Mouse (Mus musculus): ENCODE results near the gene Socs2.

The Socs2 gene

DNA sequence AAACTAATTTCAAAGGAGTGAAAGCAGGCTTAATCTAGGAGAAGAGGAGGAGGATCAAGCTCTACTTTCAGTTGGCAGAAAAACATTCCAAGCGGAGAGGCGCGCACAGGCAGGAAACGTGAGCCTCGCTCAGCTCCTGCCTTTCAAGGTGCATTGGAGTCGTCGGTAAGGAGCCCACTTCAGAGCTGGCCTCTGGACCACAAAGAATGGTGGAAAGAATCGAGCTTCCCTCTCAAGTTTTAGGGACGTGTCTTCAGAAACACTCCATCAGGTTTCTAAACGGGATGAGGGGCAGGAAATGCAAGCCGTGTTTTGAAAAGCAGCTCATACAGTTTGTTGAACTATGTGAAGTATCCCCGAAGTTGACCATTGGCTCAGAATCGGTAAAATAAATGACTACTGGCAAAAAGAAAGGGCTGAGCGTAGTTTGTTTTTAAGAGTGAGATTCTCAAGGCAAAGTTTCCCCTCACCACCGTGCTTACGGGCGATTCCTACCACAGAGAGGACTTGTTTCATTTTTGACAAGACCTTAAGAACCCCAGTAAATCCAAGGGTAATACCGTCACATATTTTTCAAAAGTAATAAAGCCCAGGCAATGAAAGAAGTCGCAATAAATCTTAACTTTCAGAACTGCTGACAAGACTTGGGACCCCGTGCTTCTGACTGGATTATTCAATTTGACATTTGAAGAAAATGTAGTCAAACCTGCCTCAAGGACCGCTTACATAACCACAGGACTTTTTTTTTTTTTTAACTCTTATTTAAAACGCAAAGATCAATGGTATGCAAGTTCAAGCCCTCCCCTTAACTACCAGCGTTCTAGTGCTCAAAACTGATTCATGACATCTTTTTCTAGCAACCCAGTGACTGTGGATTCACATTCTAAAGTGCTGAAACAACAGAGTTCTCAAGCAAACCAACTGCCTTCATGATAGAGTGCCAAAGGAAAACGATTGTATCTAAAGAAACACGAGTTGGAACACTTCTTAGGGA, 21.9 kb downstream of the Socs2 start:
- in situ Hi-C loops (cut with MboI, MseI), result loop anchor here in 1 of 2 experiments (5.0 kb wide), 1 partner anchor 77 kb away; no protein-coding TSS in a partner anchor

DNA sequence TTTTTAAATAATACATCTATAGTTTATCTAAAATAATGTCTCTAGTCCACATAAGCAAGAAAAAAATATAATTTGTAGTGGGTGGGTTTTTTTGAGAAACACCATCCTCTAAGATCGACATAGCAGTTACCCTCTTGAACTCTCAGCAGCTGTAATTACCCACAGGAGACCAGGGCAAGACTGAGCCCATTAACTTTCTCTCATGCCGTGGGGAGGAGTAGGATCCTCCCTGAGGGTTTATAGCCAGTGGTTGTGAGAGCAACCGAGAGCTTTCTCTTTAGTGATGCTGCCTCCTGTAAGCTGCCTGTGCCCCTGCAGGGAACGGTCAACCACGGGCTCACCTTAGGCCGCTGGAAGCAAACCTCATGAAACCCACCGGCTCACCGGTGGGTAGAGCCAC, 24.9 kb downstream of the Socs2 start:
- in situ Hi-C loops (cut with MboI, MseI), result loop anchor here in 1 of 2 experiments (5.0 kb wide), 1 partner anchor 80 kb away; no protein-coding TSS in a partner anchor

DNA sequence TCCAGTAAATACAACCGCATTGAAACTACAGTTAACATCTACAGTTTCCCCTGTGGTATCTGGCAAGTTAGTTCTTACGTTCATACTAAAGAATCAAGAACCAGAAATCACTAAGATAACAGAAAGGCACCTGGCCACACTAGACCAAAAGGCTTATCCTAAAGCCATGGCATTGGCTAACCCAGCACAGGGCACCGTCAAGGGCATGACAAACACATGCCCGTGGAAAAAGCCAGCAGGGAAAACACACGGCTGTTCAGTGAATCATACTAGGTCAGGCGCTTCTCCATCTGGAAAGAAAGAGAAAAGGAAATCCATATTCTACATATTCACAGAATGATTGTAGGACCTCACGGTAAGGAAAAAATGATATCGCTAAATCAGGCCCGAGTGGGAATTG, 26.1 kb downstream of the Socs2 start:
- in situ Hi-C loops (cut with MboI, MseI), result loop anchor here in 1 of 2 experiments (5.0 kb wide), 1 partner anchor 81 kb away; no protein-coding TSS in a partner anchor

DNA sequence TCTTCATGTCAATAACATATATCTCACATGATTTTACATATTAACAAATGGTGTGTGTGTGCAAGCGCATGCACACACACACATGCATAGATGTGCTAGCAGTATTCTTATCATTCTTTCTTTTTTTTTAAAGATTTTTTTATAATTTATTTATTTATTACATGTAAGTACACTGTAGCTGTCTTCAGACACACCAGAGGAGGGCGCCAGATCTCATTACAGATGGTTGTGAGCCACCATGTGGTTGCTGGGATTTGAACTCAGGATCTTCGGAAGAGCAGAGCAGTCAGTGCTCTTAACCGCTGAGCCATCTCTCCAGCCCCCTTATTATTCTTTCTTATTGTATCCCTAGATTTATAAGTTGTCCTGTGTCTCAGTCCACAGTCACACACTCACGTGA, 27.2 kb downstream of the Socs2 start:
- in situ Hi-C loops (cut with MboI, MseI), result loop anchor here in 1 of 2 experiments (5.0 kb wide), 1 partner anchor 82 kb away; no protein-coding TSS in a partner anchor

DNA sequence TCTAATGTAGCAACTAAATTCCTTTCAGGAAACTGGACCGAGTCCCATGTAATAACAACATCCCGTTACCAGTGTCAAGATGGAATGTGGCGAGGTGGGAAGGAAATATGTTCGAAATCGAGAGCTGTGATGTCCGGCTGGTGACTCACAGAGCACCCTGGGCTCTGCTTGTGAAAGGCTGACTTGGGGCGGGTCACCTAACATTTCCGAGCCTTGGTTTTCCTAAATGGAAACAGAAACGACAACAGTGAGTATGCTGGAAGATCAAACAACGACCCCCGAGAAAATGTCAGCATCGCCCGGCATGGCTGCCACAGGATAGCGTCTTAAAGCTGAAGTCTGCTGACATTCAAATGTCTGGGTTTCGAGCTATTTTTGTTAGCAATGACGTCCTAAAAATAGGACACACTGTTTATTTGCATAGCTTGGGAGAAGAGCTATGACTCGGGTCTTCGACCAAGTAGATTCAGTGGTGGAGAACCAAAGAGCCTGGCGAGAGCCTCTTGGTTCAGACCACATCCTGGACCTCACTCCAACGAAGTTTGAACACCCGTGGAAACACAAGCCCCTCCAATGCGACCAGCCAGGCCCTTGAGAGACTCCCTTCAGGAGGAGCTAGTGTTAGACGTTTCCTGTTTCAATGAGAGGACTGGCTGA, 28.0 kb downstream of the Socs2 start:
- in situ Hi-C loops (cut with MboI, MseI), result no loop called here

DNA sequence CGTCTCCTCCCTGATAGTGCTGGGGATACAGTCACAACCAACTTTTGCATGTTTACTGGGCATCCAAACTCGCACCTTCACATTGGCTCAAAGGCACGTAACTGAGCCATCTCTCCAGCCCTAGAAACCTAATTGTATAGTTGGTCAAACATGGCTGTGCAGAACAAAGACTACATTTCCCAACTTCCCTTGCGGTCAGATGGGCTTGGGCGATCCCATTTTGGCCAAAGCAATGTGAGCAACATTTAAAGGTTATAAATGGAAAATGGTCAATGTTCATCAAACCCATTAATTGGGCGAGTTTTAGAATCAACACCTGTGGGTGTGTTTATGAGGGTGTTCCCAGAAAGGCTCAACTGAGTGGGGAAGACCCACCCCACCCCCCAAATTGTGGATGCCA, 30.5 kb downstream of the Socs2 start:
- in situ Hi-C loops (cut with MboI, MseI), result no loop called here

DNA sequence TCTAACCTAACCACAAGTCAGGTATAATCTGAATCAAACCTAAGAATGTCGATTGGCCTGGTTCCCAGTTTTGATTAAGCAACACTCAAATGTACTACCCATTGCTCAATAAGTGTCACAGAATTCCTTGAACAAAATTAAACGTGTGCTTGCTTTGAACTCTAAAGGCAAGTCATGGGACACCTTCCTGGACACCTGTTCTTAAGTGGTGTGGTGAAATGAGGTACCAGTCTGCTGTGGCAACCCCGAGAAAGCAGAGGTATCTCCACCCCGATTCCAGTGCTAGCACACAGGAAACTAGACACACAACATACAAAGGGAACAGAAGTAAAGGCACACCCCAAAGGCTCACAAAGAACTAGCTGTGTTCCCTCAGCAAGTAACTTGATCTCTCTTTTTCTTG, 31.2 kb downstream of the Socs2 start:
- in situ Hi-C loops (cut with MboI, MseI), result no loop called here

DNA sequence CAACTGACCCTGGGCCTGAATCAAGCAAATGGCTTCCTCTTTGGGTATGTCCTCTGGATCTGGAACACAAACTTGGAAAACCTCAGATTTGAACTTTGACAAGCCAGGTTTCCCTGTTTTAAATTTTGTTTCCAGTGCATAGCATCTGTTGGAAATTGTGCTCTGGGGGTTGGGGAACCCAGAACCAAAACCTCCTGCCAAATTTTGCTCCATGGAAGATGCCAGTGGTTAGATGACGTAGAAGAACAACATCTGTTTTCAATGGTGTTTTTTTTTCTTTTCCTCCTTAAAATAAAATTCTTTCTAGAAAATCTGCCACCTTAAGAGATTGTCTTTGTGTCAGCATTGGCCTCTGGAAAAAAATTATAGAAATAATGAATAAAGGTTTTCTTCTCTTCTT, 31.9 kb downstream of the Socs2 start:
- in situ Hi-C loops (cut with MboI, MseI), result no loop called here

DNA sequence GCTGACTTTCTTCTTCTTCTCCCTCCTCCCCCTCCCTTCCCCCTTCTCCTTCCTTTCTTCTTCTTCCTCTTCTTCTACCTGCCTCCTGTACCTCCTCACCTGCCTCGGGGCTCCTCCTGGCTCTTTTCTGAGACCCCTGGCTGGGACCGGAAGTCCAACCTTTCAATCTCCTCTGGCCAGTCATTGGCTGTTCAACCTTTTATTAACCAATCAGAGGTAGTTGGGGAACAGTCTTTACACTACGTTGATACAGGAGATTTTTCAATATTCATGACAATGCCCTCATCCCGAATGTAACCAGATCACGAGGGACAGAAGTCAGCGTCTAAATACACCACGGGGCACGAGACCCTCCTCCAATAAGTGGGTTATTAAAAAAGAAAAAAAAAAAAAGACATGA, 32.5 kb downstream of the Socs2 start:
- in situ Hi-C loops (cut with MboI, MseI), result no loop called here

DNA sequence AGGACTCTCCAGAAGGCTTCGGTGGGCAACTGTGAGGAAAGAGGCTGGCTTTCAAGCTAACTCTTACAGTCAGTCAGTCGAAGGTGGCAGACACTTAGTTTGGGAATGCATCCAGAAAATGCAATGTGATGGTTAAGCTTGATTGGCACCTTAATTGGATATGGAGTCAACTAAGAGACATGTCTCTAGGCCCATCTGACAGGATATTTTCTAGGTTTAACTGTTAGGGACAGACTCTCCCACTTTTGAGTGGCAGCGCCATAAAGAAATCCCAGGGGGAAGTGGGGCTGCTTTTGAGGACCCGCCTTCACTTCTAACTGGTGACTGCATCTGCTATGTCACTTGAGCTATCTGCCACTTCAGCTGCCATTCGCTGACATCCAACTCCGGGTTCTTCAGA, 43.6 kb downstream of the Socs2 start:
- in situ Hi-C loops (cut with MboI, MseI), result loop anchor here in 1 of 2 experiments (10.0 kb wide), 1 partner anchor 1611 kb away; no protein-coding TSS in a partner anchor

DNA sequence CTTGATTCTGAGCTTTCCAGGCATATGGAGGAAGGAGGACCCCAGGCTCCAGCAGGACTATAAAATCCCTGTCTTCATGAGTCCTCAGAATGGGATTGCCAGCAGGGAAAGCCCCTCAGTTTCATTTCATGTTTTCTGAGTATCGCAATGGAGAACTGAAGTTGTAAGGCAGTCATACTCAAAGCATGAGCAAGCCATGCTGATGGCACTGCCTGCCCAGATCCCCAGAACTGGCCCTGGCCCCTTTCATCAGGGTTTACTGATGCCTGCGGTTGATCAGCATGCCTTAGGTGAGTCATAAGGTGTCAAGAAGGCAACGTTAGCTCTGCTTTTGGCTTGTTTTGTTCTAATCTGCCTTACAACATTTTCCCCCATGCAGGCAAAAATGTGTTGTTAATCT, 45.0 kb downstream of the Socs2 start:
- in situ Hi-C loops (cut with MboI, MseI), result loop anchor here in 1 of 2 experiments (10.0 kb wide), 1 partner anchor 1613 kb away; no protein-coding TSS in a partner anchor

DNA sequence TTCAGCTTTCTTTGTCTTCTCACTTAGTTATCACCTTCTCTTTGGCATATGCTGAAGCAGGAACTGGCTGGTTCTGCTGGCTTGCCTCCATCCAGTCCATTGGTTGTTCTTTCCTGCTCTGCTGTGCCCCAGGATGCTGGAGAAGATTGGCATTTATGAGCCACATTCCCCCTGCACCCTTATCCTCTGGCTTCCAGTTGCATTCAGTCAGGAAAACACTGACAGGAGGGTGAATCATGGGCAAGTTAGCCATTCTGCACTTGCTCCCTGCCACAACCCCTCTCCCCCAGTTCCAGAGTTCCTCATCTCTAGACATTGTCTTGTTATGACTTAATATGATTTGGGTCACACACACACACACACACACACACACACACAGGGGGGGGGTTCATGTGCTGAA, 47.8 kb downstream of the Socs2 start:
- in situ Hi-C loops (cut with MboI, MseI), result no loop called here

DNA sequence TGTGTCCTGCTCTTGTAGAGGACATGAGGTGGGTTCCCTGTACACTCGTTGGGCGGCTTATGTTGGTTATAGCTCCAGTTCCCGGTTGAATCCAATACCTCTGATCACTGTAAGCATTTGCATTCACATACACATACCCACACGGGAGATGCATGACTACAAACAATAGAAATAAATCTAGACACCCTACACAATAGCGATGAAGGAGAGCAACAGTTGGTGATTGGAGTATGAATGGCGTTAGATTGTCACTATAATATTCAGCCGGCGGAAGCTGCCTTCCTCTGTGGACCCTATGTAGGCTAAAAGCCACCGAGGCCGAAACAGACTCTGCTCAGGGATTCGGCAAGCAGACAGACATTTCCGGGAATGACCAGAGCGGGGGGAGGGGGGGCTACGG, 48.8 kb downstream of the Socs2 start:
- in situ Hi-C loops (cut with MboI, MseI), result no loop called here

DNA sequence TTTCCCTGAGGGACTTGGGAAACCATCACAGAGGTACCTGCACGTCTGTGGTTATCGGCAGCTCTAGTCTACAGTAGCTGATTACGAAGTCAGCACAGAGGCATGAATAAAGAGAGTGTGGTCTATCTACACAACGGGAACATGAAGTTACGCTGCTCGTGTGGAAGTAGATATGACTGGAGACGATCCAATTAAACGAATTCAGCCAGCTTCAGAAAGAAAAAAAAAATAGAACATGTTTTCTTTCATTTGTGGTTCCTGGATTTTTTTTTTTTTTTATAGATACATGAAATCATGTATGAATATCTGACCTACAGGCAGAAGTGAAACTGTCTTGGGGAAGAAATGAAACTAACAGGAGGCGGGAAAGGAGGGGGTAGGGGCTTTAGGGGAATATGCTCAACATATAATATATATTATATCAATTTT, 49.3 kb downstream of the Socs2 start:
- in situ Hi-C loops (cut with MboI, MseI), result no loop called here

DNA sequence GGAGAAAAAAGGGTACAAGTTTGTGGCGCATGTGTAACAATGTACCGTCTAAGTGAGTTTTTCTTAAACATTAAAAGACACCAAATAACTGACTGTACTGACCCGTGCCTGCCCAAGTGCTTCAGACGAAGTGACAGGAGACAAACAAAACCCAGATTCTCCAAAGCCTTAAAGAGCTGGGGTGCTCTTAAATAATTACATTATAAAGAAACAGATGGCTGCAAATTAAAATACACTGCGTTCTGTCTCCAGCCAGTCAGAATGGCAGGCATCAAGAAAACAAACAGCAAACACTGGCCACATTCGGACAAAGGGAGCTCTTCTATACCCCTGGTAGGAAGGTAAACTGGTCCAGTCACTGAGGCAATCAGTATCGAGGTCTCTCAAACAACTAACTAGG, 49.7 kb downstream of the Socs2 start:
- in situ Hi-C loops (cut with MboI, MseI), result no loop called here

DNA sequence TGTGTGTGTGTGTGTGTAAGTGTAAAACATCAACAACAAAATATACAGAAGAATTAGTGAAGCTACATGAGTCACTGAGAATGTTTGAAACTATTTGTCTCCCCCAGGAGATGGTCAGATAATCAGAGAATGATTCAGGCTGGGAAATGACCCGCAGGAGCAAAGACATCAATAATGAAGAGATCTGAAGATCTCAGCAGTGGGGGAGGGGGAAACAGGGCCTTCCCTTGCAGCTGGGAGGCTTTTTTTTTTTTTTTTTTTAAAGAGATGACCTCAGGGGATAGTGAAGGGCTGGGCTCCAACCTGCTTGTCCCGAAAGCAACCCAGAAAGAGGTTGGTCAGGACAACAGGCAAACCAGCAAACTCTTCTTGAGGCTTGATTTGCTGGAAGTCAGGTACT, 54.7 kb downstream of the Socs2 start:
- in situ Hi-C loops (cut with MboI, MseI), result no loop called here

DNA sequence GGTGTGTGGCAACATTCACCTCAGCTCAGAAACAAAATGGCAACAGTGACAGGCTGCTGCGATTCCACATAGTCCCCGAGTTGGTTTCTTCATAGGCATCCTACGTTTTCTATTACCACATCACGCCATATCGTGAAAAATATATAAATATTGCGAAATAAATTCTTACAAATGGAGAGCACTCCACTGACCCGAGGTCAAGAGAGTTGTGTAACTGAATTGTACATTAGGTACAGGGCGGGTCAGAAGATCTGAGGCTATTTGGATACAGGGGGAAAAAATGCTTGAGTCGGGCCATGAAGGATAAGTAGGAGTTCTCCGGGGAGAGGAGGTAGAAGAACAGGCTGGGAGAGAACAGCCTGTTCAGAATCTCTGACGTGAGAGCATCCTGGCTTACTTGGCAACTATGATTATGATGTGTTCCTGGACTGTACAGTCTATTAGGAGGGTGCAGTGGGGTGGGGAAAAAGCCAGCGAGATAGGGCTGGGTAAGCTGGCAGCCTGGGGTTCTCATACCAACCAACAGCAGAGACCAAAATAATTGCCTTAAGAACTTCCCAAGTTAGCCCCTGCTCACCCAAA, 55.6 kb downstream of the Socs2 start:
- in situ Hi-C loops (cut with MboI, MseI), result no loop called here

DNA sequence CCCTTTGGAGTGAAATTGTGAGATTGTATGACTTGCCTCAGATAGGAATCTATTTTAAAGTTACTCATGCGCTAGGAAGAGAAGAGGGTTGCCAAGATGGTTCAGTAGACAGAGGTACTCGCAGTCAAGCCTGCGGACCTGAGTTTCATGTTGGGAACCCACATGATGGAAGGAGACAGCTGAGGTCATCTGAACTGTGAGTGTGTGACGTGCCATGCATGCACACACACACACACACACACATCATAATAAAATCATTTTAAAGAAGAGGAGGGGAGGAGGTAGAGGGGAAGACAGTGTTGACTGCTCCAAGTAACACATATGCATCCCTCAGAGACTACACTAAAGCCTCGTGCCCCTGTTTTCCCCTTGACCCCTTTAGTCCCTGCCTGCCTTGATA, 56.9 kb downstream of the Socs2 start:
- in situ Hi-C loops (cut with MboI, MseI), result no loop called here

DNA sequence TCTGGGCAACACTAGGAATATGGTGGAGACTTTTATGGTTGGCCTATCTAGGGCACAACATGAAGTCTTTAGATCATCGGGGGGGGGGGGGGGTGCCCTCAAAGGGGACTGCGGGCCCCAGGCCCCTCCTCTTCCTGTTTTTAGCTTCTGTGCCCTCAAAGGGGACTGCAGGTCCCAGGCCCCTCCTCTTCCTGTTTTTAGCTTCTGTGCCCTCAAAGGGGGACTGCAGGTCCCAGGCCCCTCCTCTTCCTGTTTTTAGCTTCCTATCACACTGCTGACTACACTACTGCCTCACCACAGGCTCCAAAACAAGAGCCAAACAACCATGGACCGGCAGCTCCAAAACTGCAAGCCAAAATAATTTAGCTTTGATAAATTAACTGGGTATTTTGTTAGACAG, 59.3 kb downstream of the Socs2 start:
- in situ Hi-C loops (cut with MboI, MseI), result no loop called here

DNA sequence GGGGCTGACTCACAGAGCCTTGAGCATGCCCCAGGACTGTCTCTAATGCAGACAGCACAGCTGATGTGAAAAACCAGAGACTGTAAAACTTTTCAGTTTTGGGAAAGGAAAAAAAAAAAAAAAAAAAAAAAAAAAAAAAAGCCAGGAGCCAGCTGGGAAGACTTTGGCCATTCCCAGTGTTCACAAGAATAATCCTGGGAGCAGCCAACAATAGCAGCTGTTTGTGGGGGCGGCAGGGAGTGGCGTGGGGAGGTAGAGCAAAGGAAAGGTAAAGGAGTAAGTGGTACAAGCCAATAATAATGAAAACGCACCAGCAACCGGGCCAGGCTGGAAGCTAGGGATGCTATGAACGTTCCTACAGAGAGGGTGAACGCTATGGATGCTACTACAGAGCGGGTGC, 60.3 kb downstream of the Socs2 start:
- in situ Hi-C loops (cut with MboI, MseI), result no loop called here

DNA sequence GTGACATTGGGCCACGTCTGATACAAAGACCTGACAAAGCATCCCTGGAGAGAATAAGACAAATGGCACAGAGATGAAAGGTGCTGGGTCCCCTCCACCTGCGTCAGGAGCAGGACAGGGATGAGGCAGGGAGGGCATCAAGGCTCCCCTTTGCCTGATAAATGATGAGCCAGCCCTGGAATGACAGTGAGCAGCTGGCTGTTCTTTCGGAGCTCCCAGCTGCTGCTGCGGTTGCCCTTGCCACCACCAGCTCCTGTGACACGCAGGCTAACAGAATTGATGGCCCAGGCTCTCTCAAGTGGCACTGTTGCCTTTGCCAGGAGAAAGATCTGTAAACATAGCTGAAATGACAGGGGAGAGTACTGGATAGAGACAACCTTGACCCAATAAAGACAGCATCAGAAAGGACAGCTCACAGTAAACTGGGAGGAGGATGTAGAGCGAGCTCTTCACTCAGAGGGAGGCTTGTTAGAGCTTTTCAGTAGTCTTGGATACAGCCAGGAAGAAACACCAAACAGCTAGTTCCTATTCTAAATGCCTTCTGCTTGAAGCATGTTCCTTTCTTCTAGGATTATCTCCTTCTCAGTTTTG, 61.2 kb downstream of the Socs2 start:
- in situ Hi-C loops (cut with MboI, MseI), result no loop called here

DNA sequence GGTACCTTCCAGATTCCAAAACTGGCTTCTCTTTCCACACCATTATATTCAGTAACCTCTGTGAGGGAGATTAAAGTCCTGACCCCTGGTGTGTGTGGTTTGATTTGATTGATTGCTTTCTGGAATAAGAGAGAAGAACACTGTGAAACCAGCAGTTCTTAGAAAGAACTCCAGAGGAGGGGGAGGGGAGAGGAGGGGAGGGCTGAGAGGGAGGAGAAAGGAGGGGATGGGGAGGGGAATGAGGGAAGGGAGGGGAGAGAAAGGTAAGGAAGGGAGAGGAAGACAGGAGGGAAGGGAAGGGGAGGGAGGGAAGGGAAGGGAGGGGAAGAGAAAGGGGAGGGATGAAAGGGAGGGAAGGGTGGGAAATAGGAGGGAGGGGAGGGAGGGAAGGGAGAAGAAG, 62.3 kb downstream of the Socs2 start:
- in situ Hi-C loops (cut with MboI, MseI), result no loop called here

Data from T-helper 17 cell (primary cell).